Mouse (Mus musculus) liver, adult 2 months (tissue): ENCODE data around the gene Ncapd2. TPM values are rescaled to one million over a fixed set of nuclear protein-coding genes. Genes with fewer than 3 reads are reported as not detected.

Experiments
- DNase-seq: peaks from one replicate; pipeline ENCODE4 v3.0.0-alpha.2; 2011; ENCODE audit warnings: low read depth, low spot score; ENCODE audit errors: extremely low read depth
- H3K27ac ChIP-seq: fragments of 200-500 bp; replicated peaks from 2 replicates; pipeline ENCODE4 v1.5.1; 2012; ENCODE audit warnings: low read depth, mild to moderate bottlenecking, control low read depth, inconsistent platforms, low read length; ENCODE audit not compliant: insufficient read depth
- H3K27me3 ChIP-seq: fragments of 200-500 bp; 2 replicates; pipeline ENCODE4 v1.6.1; 2012; ENCODE audit warnings: mild to moderate bottlenecking, moderate library complexity, low read length, inconsistent platforms; ENCODE audit not compliant: control insufficient read depth, insufficient read depth
- H3K36me3 ChIP-seq: fragments of 200-500 bp; 2 replicates; pipeline ENCODE4 v1.6.1; 2012; ENCODE audit warnings: low read length, inconsistent platforms; ENCODE audit not compliant: control insufficient read depth, insufficient read depth
- H3K4me1 ChIP-seq: fragments of 200-500 bp; 2 replicates; pipeline ENCODE4 v1.6.1; 2011; ENCODE audit warnings: low read length; ENCODE audit not compliant: control insufficient read depth, insufficient read depth
- H3K4me3 ChIP-seq: fragments of 200-500 bp; 2 replicates; pipeline ENCODE4 v1.5.1; 2011; ENCODE audit warnings: low read depth, mild to moderate bottlenecking, control low read depth, low read length, moderate library complexity; ENCODE audit not compliant: insufficient read depth
- H3K79me2 ChIP-seq: fragments of 200-500 bp; 2 replicates; pipeline ENCODE4 v1.6.1; 2012; ENCODE audit warnings: inconsistent platforms, mild to moderate bottlenecking, low read length, moderate library complexity; ENCODE audit not compliant: control insufficient read depth, insufficient read depth
- H3K9ac ChIP-seq: fragments of 200-500 bp; 2 replicates; pipeline ENCODE4 v1.6.1; 2012; ENCODE audit warnings: low read depth, mild to moderate bottlenecking, control low read depth, inconsistent platforms, low read length
- CTCF ChIP-seq: fragments of 200-500 bp; IDR thresholded peaks from 2 replicates; pipeline ENCODE4 v1.5.1; 2011; ENCODE audit warnings: low read depth, low read length, control low read depth
- POLR2A ChIP-seq: fragments of 200-500 bp; IDR thresholded peaks from 2 replicates; pipeline ENCODE4 v1.6.1; 2011; ENCODE audit warnings: low read length, control low read depth; ENCODE audit not compliant: insufficient read depth; ENCODE audit errors: extremely low read depth
- WGBS: fragments of 180-500 bp; shearing (Covaris S2); methylation state at CpG from one replicate; pipeline ENCODE4 v1.1.7; 2018; 5-methylcytosine and 5-hydroxymethylcytosine counted together
- polyA plus RNA-seq: library from polyadenylated mRNA; depleted of rRNA; stranded (reverse); fragments of >200 nt; gene quantifications from 2 replicates; pipeline ENCODE4 v1.2.3, GENCODE M21; 2012
- total RNA-seq: library from RNA; depleted of rRNA; stranded (reverse); fragments of >200 nt; gene quantifications from 2 replicates; pipeline ENCODE4 v1.2.3, GENCODE M21; 2014

Ncapd2 gene
- total and polyA plus RNA-seq, 2 experiments = 2.4 to 3.5 TPM

DNA sequence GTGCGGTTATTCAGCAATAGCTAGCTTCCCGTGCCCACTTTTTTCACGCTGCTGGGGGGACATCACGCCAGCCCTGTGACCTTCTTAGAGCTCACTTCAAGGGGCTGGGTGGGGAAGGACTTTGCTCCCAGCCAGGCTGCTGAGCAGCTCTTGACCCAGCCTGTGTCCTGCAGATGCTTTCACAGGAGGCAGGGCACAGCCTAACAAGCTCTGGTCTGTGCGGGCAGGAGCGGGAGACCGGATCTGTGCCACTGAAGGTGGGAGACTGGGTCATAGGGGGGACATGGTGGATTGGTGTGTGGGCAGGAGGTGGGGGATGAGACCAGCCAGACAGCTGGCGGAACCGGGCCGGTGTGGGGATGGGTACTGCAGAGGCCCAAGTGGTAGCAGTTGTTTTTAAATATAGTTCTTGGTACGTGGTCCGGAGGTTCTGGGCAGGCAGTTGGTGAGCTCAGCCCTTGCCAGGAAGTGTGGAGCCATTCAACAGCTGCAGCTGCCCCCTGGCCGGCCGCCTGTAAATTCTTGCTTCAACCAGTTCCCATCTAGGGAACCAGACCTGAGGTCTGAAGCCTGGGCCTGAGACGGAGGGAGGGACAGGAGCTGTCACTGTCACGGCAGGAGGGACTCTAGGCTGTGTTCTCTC lies 42.5 kb downstream of the Ncapd2 start:
- Histone ChIP-seq H3K4me3 (no peak overlapping the region), H3K36me3 (no peaks in the 10 kb centered on the region), H3K27me3 (no peaks in the 10 kb centered on the region), H3K9ac (peak overlapping the region; percentile 10), H3K79me2 (peaks cover 12% of the 10 kb centered on the region; the same call in 1 of the 2 replicates), H3K27ac (peak overlapping the region; percentile 64), H3K4me1 (peaks cover 14% of the 10 kb centered on the region)
- DNase-seq = no peak
- WGBS = 76% methylated on average over 16 of the region's 16 CpGs
- TF ChIP-seq POLR2A = no peak
- no peak for TF ChIP-seq CTCF

DNA sequence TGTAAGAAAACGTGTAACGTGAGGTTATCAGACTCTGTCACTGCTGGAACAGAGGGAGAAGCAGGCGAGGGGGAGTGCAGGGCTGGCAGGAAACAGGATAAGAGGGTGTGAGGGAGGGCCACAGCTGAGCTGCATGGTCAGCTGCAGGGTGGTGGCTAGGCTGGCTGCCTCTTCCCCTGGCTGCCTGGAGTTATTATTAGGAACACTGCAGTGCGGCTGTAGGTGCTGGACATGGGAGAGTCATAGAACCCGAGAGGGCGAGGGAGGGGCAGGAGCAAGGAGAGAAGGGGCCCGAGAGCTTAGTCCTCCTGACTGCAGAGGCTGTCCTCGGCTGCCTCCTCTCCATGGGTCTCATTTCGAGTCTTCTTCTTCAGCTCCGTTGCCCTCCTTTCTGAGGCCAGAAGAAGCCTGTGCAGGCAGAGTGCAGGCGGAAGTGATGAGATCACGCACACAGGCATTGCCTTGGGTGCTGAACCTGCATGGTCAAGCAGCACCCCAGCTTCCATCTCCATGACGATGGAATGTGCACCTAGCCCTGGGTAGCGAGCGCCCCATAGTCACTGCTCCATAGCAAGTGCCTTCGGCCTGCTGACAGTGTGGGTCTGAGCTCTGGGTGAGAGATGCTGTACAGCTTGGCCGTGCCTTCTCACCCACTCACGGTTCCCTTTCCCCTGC lies 43.1 kb downstream of the Ncapd2 start:
- H3K27ac ChIP-seq = peak overlapping the region; percentile 64
- TF ChIP-seq CTCF (no peak), POLR2A (no peak)
- H3K36me3 ChIP-seq = no peaks in the 10 kb centered on the region
- no peaks in the 10 kb centered on the region for H3K27me3 ChIP-seq
- H3K4me1 ChIP-seq = peaks cover 14% of the 10 kb centered on the region
- H3K9ac ChIP-seq = peak overlapping the region; percentile 4
- peak overlapping the region; percentile 15; the same call in 1 of the 2 replicates for H3K4me3 ChIP-seq
- peaks cover 12% of the 10 kb centered on the region; the same call in 1 of the 2 replicates for H3K79me2 ChIP-seq
- WGBS = 69% methylated on average over 18 of the region's 18 CpGs
- no peak for DNase-seq

DNA sequence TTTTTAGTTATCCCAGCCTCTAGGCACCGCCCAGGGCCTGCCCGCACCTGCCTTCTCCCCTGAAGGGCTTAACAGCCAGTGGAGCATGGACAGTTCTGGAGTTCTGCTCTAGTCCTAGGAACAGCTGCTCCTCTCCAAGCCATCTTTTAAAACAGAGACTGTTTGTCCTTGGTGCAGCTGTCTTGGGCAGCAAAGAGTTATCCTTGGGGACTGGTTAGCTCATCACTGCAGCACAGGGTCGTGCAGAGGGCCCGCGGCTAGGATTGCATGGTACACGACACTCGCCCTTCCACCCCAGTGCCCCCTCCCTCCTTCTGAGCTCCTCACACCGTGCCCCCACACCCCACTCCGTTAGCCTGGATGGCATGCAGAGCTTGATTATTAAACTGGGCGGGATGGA lies 44.2 kb downstream of the Ncapd2 start:
- Histone ChIP-seq H3K36me3 (no peaks in the 10 kb centered on the region), H3K27ac (peak overlapping the region; percentile 17), H3K4me1 (peaks cover 14% of the 10 kb centered on the region), H3K27me3 (no peaks in the 10 kb centered on the region), H3K79me2 (peaks cover 12% of the 10 kb centered on the region; the same call in 1 of the 2 replicates), H3K9ac (no peak overlapping the region), H3K4me3 (no peak overlapping the region)
- no peak for DNase-seq
- WGBS = 72% methylated on average over 10 of the region's 10 CpGs
- TF ChIP-seq CTCF (no peak), POLR2A (no peak)

DNA sequence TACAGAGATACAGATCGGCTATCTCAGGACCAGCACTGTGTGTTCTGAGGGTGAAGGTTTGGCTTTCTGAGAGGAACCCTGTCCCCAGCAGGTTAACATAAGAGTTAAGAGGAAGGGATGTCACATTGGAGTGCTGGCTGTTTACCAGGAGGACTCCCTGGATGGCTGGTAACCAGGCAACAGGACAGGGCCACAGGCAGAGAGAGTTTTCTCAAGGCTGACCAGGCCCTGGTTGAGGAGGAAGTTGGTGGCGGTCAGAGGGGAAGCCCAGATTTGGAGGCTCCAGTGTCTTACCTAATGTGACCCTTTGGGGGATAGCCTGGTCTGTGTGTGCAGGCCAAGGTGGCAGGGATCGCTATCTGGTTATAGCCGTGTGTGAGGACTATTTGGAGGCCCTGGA lies 44.7 kb downstream of the Ncapd2 start:
- H3K4me1 ChIP-seq = peaks cover 14% of the 10 kb centered on the region
- peak; percentile 29 for DNase-seq
- no peak overlapping the region for H3K4me3 ChIP-seq
- 0 out of 2 replicates have a peak overlapping the region, but pooled peaks have one; percentile 13 for H3K9ac ChIP-seq
- TF ChIP-seq POLR2A (no peak), CTCF (no peak)
- 64% methylated on average over 4 of the region's 4 CpGs for WGBS
- H3K36me3 ChIP-seq = 0 out of 2 replicates have a peak, but pooled peaks cover 2% of the 10 kb centered on the region
- H3K27ac ChIP-seq = peak overlapping the region; percentile 17
- H3K27me3 ChIP-seq = no peaks in the 10 kb centered on the region
- peaks cover 12% of the 10 kb centered on the region; the same call in 1 of the 2 replicates for H3K79me2 ChIP-seq

DNA sequence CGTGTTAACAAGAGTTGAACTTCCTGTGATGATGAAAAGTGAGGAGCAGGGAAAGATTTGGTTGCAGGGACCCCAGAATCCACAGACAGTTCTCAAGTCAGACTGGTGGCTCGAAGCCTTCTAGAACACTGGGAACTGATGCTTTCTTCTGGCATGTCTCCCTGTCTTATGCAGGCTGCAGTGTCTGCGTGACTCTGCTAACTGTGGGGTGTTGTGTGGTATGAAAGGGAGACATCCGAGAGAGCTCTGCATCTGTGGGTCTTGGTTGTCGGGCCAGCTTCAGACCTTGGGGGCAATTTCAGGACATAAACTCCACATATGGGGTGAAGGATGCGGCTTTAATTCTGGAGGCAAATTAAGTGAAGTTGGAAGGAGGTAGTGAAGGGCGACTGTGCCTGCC lies 45.4 kb downstream of the Ncapd2 start:
- H3K4me3 ChIP-seq = no peak overlapping the region
- no peak for TF ChIP-seq CTCF
- TF ChIP-seq POLR2A = no peak
- H3K4me1 ChIP-seq = peaks cover 14% of the 10 kb centered on the region
- no peak for DNase-seq
- no peak overlapping the region; the same call in 1 of the 2 replicates for H3K27ac ChIP-seq
- H3K36me3 ChIP-seq = peaks cover 5% of the 10 kb centered on the region; the same call in 1 of the 2 replicates
- 61% methylated on average over 7 of the region's 7 CpGs for WGBS
- H3K9ac ChIP-seq = 0 out of 2 replicates have a peak overlapping the region, but pooled peaks have one; percentile 2
- no peaks in the 10 kb centered on the region for H3K27me3 ChIP-seq
- H3K79me2 ChIP-seq = peaks cover 12% of the 10 kb centered on the region; the same call in 1 of the 2 replicates

DNA sequence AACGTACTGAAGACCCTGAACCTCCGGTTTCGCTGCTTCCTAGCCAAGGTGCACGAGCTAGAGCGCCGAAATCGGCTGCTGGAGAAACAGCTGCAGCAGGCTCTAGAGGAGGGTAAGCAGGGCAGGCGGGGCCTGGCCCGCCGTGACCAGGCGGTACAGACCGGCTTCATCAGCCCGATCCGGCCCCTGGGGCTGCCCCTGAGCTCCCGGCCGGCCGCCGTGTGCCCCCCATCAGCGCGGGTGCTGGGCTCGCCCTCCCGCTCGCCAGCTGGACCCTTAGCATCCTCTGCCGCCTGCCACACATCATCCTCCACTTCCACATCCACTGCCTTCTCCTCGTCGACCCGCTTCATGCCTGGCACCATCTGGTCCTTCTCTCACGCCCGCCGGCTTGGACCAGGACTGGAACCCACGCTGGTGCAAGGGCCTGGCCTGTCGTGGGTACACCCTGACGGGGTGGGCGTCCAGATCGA lies 46.0 kb downstream of the Ncapd2 start:
- Histone ChIP-seq H3K79me2 (peaks cover 12% of the 10 kb centered on the region; the same call in 1 of the 2 replicates), H3K9ac (peak overlapping the region; percentile 71), H3K27ac (peak overlapping the region; percentile 50), H3K36me3 (peaks cover 9% of the 10 kb centered on the region; the same call in 1 of the 2 replicates), H3K4me3 (peak overlapping the region; percentile 75), H3K27me3 (no peaks in the 10 kb centered on the region), H3K4me1 (peaks cover 14% of the 10 kb centered on the region)
- no peak for DNase-seq
- WGBS = 2% methylated on average over 35 of the region's 35 CpGs
- TF ChIP-seq POLR2A (no peak), CTCF (no peak)
